Mouse (Mus musculus) stomach, postnatal 0 days (tissue): ENCODE data around the gene Aurkb. TPM values are rescaled to one million over a fixed set of nuclear protein-coding genes. Genes with fewer than 3 reads are reported as not detected.

Source experiments
- ATAC-seq: fragments of 200-750 bp; cut with Nextera tagmentation; 2 replicates; pipeline ENCODE4 v1.8.0; 2017; ENCODE audit not compliant: low FRiP score, low TSS enrichment
- DNase-seq: peaks from one replicate; pipeline ENCODE4 v3.0.0-alpha.2; 2016; ENCODE audit warnings: low spot score
- H3K27ac ChIP-seq: fragments of 300-500 bp; sonication (generic); replicated peaks from 2 replicates; pipeline ENCODE4 v1.5.1; 2014; ENCODE audit warnings: mild to moderate bottlenecking, control low read depth
- H3K27me3 ChIP-seq: fragments of 300-500 bp; sonication (generic); 2 replicates; pipeline ENCODE4 v1.6.1; 2014; ENCODE audit warnings: low read length; ENCODE audit not compliant: control insufficient read depth, insufficient read depth
- H3K36me3 ChIP-seq: fragments of 300-500 bp; sonication (generic); 2 replicates; pipeline ENCODE4 v1.6.1; 2014; ENCODE audit warnings: low read length, mixed read lengths; ENCODE audit not compliant: control insufficient read depth, insufficient read depth
- H3K4me1 ChIP-seq: fragments of 300-500 bp; sonication (generic); replicated peaks from 2 replicates; pipeline ENCODE4 v1.6.1; 2014; ENCODE audit warnings: antibody characterized with exemption; ENCODE audit not compliant: control insufficient read depth, insufficient read depth
- H3K4me2 ChIP-seq: fragments of 300-500 bp; sonication (generic); replicated peaks from 2 replicates; pipeline ENCODE4 v1.6.1; 2014; ENCODE audit warnings: low read depth, mild to moderate bottlenecking, control low read depth, moderate library complexity
- H3K4me3 ChIP-seq: fragments of 300-500 bp; sonication (generic); 2 replicates; pipeline ENCODE4 v1.5.1; 2014; ENCODE audit warnings: low read depth, low read length, control low read depth
- H3K9ac ChIP-seq: fragments of 300-500 bp; sonication (generic); 2 replicates; pipeline ENCODE4 v1.6.1; 2014; ENCODE audit warnings: mild to moderate bottlenecking, low read length, control low read depth, mixed read lengths
- H3K9me3 ChIP-seq: fragments of 300-500 bp; sonication (generic); 2 replicates; pipeline ENCODE4 v1.6.1; 2016; ENCODE audit warnings: low read length; ENCODE audit not compliant: control insufficient read depth
- CTCF ChIP-seq: IDR thresholded peaks from 2 replicates; pipeline ENCODE4 v1.5.1; 2016; ENCODE audit warnings: antibody characterized with exemption, low read depth, mild to moderate bottlenecking, moderate library complexity
- EP300 ChIP-seq: optimal IDR thresholded peaks from 2 replicates; pipeline ENCODE3; 2016; ENCODE audit warnings: antibody characterized with exemption
- WGBS: fragments of 180-500 bp; shearing (Covaris S2); extraction: QIAGEN DNeasy Blood & Tissue Kit; methylation state at CpG from one replicate; pipeline ENCODE4 v1.1.7; 2014; 5-methylcytosine and 5-hydroxymethylcytosine counted together
- polyA plus RNA-seq: library from polyadenylated mRNA; unstranded; fragments of >200 nt; fragmentation: Nextera tagmentation; extraction: Ambion mirVana; gene quantifications from 2 replicates; pipeline ENCODE4 v1.2.1, GENCODE M21; 2015

Aurkb gene
- polyA plus RNA-seq, 1 experiment from 2014 or later = 34.0 TPM

- Histone ChIP-seq H3K9ac (no peak overlapping the region), H3K4me3 (no peak overlapping the region), H3K9me3 (no peaks in the 10 kb centered on the region), H3K27me3 (no peaks in the 10 kb centered on the region), H3K4me2 (peak overlapping the region; percentile 11; the same call in 1 of the 2 replicates), H3K27ac (peak overlapping the region; percentile 58), H3K4me1 (peaks cover 2% of the 10 kb centered on the region; the same call in 1 of the 2 replicates), H3K36me3 (no peaks in the 10 kb centered on the region)
- ATAC-seq (no peak), DNase-seq (peak; percentile 51)
- WGBS = 21% methylated on average over 6 of the region's 6 CpGs
- no peak for TF ChIP-seq CTCF
- no peak for TF ChIP-seq EP300
Observed at GRCm38 (mm10) chr11:69067601-69068000, 22.2 kb downstream of the Aurkb start.

GRCm38 (mm10) chr11:69070093-69070492, 24.6 kb downstream of the Aurkb start:
- H3K4me1 ChIP-seq = 0 out of 2 replicates have a peak, but pooled peaks cover 2% of the 10 kb centered on the region
- H3K4me2 ChIP-seq = peak overlapping the region; percentile 75
- DNase-seq (no peak), ATAC-seq (no peak)
- peak overlapping the region; percentile 77 for H3K9ac ChIP-seq
- no peak for TF ChIP-seq EP300
- H3K36me3 ChIP-seq = no peaks in the 10 kb centered on the region
- no peaks in the 10 kb centered on the region for H3K27me3 ChIP-seq
- peak overlapping the region; percentile 53 for H3K4me3 ChIP-seq
- no peaks in the 10 kb centered on the region for H3K9me3 ChIP-seq
- WGBS = under 1% methylated on average over 13 of the region's 13 CpGs
- peak overlapping the region; percentile 93 for H3K27ac ChIP-seq

GRCm38 (mm10) chr11:69070590-69071222, 25.3 kb downstream of the Aurkb start, which contains the start of gene Tmem107:
TSS of gene Tmem107 (plus strand) at chr11:69070806.
- WGBS = under 1% methylated on average over 45 of the region's 47 CpGs
- no peaks in the 10 kb centered on the region for H3K36me3 ChIP-seq
- DNase-seq (peak; percentile 92), ATAC-seq (peak; percentile 86)
- peak; percentile 36; the same call in 1 of the 2 replicates for TF ChIP-seq CTCF
- TF ChIP-seq EP300 = peak; percentile 98
- H3K9ac ChIP-seq = peak within 1 kb of the TSS; percentile 77
- H3K4me1 ChIP-seq = 0 out of 2 replicates have a peak, but pooled peaks cover 2% of the 10 kb centered on the region
- H3K27me3 ChIP-seq = no peaks in the 10 kb centered on the region
- H3K9me3 ChIP-seq = no peaks in the 10 kb centered on the region
- H3K4me3 ChIP-seq = peak within 1 kb of the TSS; percentile 53
- H3K4me2 ChIP-seq = peak within 1 kb of the TSS; percentile 75
- peak within 1 kb of the TSS; percentile 93 for H3K27ac ChIP-seq

GRCm38 (mm10) chr11:69071262-69071661, 25.8 kb downstream of the Aurkb start:
- Histone ChIP-seq H3K27ac (peak overlapping the region; percentile 93), H3K4me1 (0 out of 2 replicates have a peak, but pooled peaks cover 2% of the 10 kb centered on the region), H3K4me3 (peak overlapping the region; percentile 53), H3K4me2 (peak overlapping the region; percentile 75), H3K36me3 (no peaks in the 10 kb centered on the region), H3K9me3 (no peaks in the 10 kb centered on the region), H3K9ac (peak overlapping the region; percentile 77), H3K27me3 (no peaks in the 10 kb centered on the region)
- no peak for DNase-seq
- ATAC-seq = no peak
- no peak for TF ChIP-seq EP300
- TF ChIP-seq CTCF = no peak
- WGBS = 28% methylated on average over 9 of the region's 9 CpGs

GRCm38 (mm10) chr11:69072234-69072633, 26.8 kb downstream of the Aurkb start:
- Histone ChIP-seq H3K9me3 (no peaks in the 10 kb centered on the region), H3K4me2 (peak overlapping the region; percentile 46), H3K27ac (peak overlapping the region; percentile 63; the same call in 1 of the 2 replicates), H3K27me3 (no peaks in the 10 kb centered on the region), H3K9ac (peak overlapping the region; percentile 53; the same call in 1 of the 2 replicates), H3K4me1 (0 out of 2 replicates have a peak, but pooled peaks cover 2% of the 10 kb centered on the region), H3K36me3 (no peaks in the 10 kb centered on the region), H3K4me3 (peak overlapping the region; percentile 24; the same call in 1 of the 2 replicates)
- ATAC-seq (no peak), DNase-seq (no peak)
- TF ChIP-seq EP300 (no peak), CTCF (no peak)
- WGBS = 81% methylated on average over 11 of the region's 11 CpGs

- H3K9me3 ChIP-seq = no peaks in the 10 kb centered on the region
- TF ChIP-seq CTCF = no peak
- no peak for TF ChIP-seq EP300
- H3K4me2 ChIP-seq = peak overlapping the region; percentile 46
- H3K27me3 ChIP-seq = no peaks in the 10 kb centered on the region
- 0 out of 2 replicates have a peak, but pooled peaks cover under 1% of the 10 kb centered on the region for H3K4me1 ChIP-seq
- peak overlapping the region; percentile 63; the same call in 1 of the 2 replicates for H3K27ac ChIP-seq
- ATAC-seq = no peak
- peak overlapping the region; percentile 24 for H3K4me3 ChIP-seq
- WGBS = 6% methylated on average over 9 of the region's 9 CpGs
- no peaks in the 10 kb centered on the region for H3K36me3 ChIP-seq
- peak overlapping the region; percentile 53 for H3K9ac ChIP-seq
- no peak for DNase-seq
Observed at GRCm38 (mm10) chr11:69072666-69073064, 27.2 kb downstream of the Aurkb start.
